Mouse (Mus musculus) heart, embryonic 11.5 days (tissue): Measurements from ENCODE around the gene 1520401A03Rik. TPM values are rescaled to one million over a fixed set of nuclear protein-coding genes. Genes with fewer than 3 reads are reported as not detected.

Source experiments
- ATAC-seq: fragments of 200-750 bp; cut with Nextera tagmentation; replicated peaks from 2 replicates; pipeline ENCODE4 v1.8.0; 2017; ENCODE audit warnings: moderate library complexity; ENCODE audit not compliant: insufficient number of reproducible peaks, low FRiP score, low TSS enrichment
- H3K27ac ChIP-seq: fragments of 300-500 bp; sonication (generic); 2 replicates; pipeline ENCODE4 v1.5.1; 2014; ENCODE audit warnings: mild to moderate bottlenecking, low read depth, low read length
- H3K27me3 ChIP-seq: fragments of 300-500 bp; sonication (generic); 2 replicates; pipeline ENCODE4 v1.6.1; 2014; ENCODE audit warnings: mild to moderate bottlenecking, low read length, mixed read lengths; ENCODE audit not compliant: control insufficient read depth, insufficient read depth
- H3K36me3 ChIP-seq: fragments of 300-500 bp; sonication (generic); 2 replicates; pipeline ENCODE4 v1.6.1; 2014; ENCODE audit warnings: mild to moderate bottlenecking, low read length, moderate library complexity, mixed read lengths; ENCODE audit not compliant: control insufficient read depth, insufficient read depth
- H3K4me1 ChIP-seq: fragments of 300-500 bp; sonication (generic); 2 replicates; pipeline ENCODE4 v1.6.1; 2014; ENCODE audit warnings: low read length; ENCODE audit not compliant: control insufficient read depth, insufficient read depth
- H3K4me2 ChIP-seq: fragments of 300-500 bp; sonication (generic); 2 replicates; pipeline ENCODE4 v1.6.1; 2014; ENCODE audit warnings: mild to moderate bottlenecking, moderate library complexity
- H3K4me3 ChIP-seq: fragments of 300-500 bp; sonication (generic); 2 replicates; pipeline ENCODE4 v1.5.1; 2014; ENCODE audit warnings: low read depth, low read length
- H3K9ac ChIP-seq: fragments of 300-500 bp; sonication (generic); 2 replicates; pipeline ENCODE4 v1.6.1; 2014; ENCODE audit warnings: mild to moderate bottlenecking, low read depth, low read length, moderate library complexity
- H3K9me3 ChIP-seq: fragments of 300-500 bp; sonication (generic); replicated peaks from 2 replicates; pipeline ENCODE4 v1.6.1; 2016; ENCODE audit warnings: low read length; ENCODE audit not compliant: control insufficient read depth
- WGBS: fragments of 180-500 bp; shearing (Covaris S2); extraction: QIAGEN DNeasy Blood & Tissue Kit; methylation state at CpG from one replicate; pipeline ENCODE4 v1.1.7; 2014; ENCODE audit not compliant: insufficient replicate concordance; 5-methylcytosine and 5-hydroxymethylcytosine counted together
- polyA plus RNA-seq: library from polyadenylated mRNA; unstranded; fragments of >200 nt; fragmentation: Nextera tagmentation; extraction: Ambion mirVana; gene quantifications from 2 replicates; pipeline ENCODE4 v1.2.1, GENCODE M21; 2014

Gene 1520401A03Rik
- polyA plus RNA-seq, 1 experiment from 2014 or later, result 0.16 TPM

DNA sequence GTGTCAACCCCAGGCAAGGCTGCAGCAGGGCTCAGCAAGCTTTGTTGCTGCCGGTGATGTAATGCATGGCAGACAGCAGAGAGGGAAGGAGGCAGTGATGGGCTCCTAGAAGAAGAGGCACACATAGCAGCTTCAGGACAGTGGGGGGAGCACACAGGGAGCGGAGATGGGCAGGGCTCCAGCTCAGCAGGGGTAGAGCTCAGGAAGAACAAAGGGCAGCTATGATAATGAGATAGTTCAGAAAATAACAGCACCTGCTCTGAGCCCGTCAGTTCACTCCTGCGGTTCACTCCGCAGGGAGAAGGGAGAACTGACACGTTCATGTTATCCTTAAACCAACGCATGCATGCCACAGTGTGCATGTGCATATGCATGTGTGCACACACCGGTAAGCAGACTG is 36.2 kb upstream of the 1520401A03Rik start:
- no peaks in the 10 kb centered on the region for H3K27me3 ChIP-seq
- no peak overlapping the region for H3K4me3 ChIP-seq
- no peaks in the 10 kb centered on the region for H3K9me3 ChIP-seq
- ATAC-seq, result no peak
- H3K9ac ChIP-seq, result no peak overlapping the region
- H3K4me2 ChIP-seq, result no peak overlapping the region
- H3K4me1 ChIP-seq, result no peaks in the 10 kb centered on the region
- H3K27ac ChIP-seq, result no peak overlapping the region
- H3K36me3 ChIP-seq, result peaks cover 47% of the 10 kb centered on the region
- WGBS, result 82% methylated on average over 8 of the region's 8 CpGs

GRCm38 (mm10) chr17:23757581-23757980 is 35.0 kb upstream of the 1520401A03Rik start:
- Histone ChIP-seq H3K36me3 (peaks cover 57% of the 10 kb centered on the region), H3K27me3 (no peaks in the 10 kb centered on the region), H3K9ac (no peak overlapping the region), H3K4me2 (no peak overlapping the region), H3K27ac (no peak overlapping the region), H3K4me1 (no peaks in the 10 kb centered on the region), H3K4me3 (no peak overlapping the region), H3K9me3 (no peaks in the 10 kb centered on the region)
- ATAC-seq, result no peak
- WGBS, result 91% methylated on average over 9 of the region's 9 CpGs

GRCm38 (mm10) chr17:23755689-23756088 is 33.1 kb upstream of the 1520401A03Rik start:
- ATAC-seq, result no peak
- H3K27ac ChIP-seq, result no peak overlapping the region
- 89% methylated on average over 13 of the region's 13 CpGs for WGBS
- no peaks in the 10 kb centered on the region for H3K4me1 ChIP-seq
- no peaks in the 10 kb centered on the region for H3K27me3 ChIP-seq
- peaks cover 59% of the 10 kb centered on the region for H3K36me3 ChIP-seq
- no peak overlapping the region for H3K9ac ChIP-seq
- no peaks in the 10 kb centered on the region for H3K9me3 ChIP-seq
- H3K4me3 ChIP-seq, result no peak overlapping the region
- H3K4me2 ChIP-seq, result no peak overlapping the region

GRCm38 (mm10) chr17:23749400-23750191 is 27.0 kb upstream of the 1520401A03Rik start:
- ATAC-seq, result no peak
- peaks cover 36% of the 10 kb centered on the region for H3K27me3 ChIP-seq
- H3K4me1 ChIP-seq, result peaks cover 14% of the 10 kb centered on the region
- no peak overlapping the region for H3K27ac ChIP-seq
- H3K9me3 ChIP-seq, result no peaks in the 10 kb centered on the region
- H3K4me2 ChIP-seq, result peak overlapping the region; percentile 51
- 75% methylated on average over 11 of the region's 11 CpGs for WGBS
- H3K9ac ChIP-seq, result no peak overlapping the region
- H3K36me3 ChIP-seq, result peaks cover 12% of the 10 kb centered on the region
- H3K4me3 ChIP-seq, result 0 out of 2 replicates have a peak overlapping the region, but pooled peaks have one; percentile 4

GRCm38 (mm10) chr17:23748631-23749391 is 26.2 kb upstream of the 1520401A03Rik start:
- peaks cover 43% of the 10 kb centered on the region for H3K27me3 ChIP-seq
- 0 out of 2 replicates have a peak overlapping the region, but pooled peaks have one; percentile 4 for H3K4me3 ChIP-seq
- no peak overlapping the region for H3K27ac ChIP-seq
- no peaks in the 10 kb centered on the region for H3K9me3 ChIP-seq
- H3K9ac ChIP-seq, result no peak overlapping the region
- no peak for ATAC-seq
- peaks cover 12% of the 10 kb centered on the region for H3K36me3 ChIP-seq
- peak overlapping the region; percentile 51 for H3K4me2 ChIP-seq
- H3K4me1 ChIP-seq, result peaks cover 15% of the 10 kb centered on the region
- 33% methylated on average over 10 of the region's 10 CpGs for WGBS

GRCm38 (mm10) chr17:23748026-23748425 is 25.4 kb upstream of the 1520401A03Rik start:
- H3K36me3 ChIP-seq, result peaks cover 6% of the 10 kb centered on the region
- no peak overlapping the region for H3K9ac ChIP-seq
- no peak overlapping the region for H3K27ac ChIP-seq
- no peaks in the 10 kb centered on the region for H3K9me3 ChIP-seq
- 24% methylated on average over 6 of the region's 6 CpGs for WGBS
- ATAC-seq, result no peak
- no peak overlapping the region for H3K4me3 ChIP-seq
- peaks cover 15% of the 10 kb centered on the region for H3K4me1 ChIP-seq
- H3K4me2 ChIP-seq, result no peak overlapping the region
- peaks cover 51% of the 10 kb centered on the region for H3K27me3 ChIP-seq

DNA sequence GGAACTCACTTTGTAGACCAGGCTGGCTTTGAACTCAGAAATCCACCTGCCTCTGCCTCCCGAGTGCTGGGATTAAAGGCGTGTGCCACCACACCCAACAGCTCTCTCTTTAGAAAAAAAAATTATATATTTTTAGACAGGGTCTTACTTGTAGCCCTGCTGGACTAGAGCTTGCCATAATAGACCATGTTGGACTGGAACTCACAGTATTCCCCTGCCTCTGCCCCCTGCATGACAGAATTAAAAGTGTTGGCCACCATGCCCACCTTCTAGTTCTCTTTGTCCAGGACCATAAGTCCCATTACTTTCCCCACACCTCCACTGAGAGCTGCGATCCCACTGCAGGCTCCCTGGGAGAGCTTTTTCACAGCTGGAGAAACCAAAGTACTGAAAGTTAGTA is 24.9 kb upstream of the 1520401A03Rik start:
- no peak for ATAC-seq
- H3K4me3 ChIP-seq, result no peak overlapping the region
- H3K36me3 ChIP-seq, result peaks cover 3% of the 10 kb centered on the region; the same call in 1 of the 2 replicates
- peaks cover 57% of the 10 kb centered on the region for H3K27me3 ChIP-seq
- no peaks in the 10 kb centered on the region for H3K9me3 ChIP-seq
- no peak overlapping the region for H3K4me2 ChIP-seq
- H3K4me1 ChIP-seq, result peaks cover 15% of the 10 kb centered on the region
- no peak overlapping the region for H3K27ac ChIP-seq
- 72% methylated on average over 3 of the region's 3 CpGs for WGBS
- no peak overlapping the region for H3K9ac ChIP-seq

GRCm38 (mm10) chr17:23746767-23747166 is 24.2 kb upstream of the 1520401A03Rik start:
- Histone ChIP-seq H3K36me3 (no peaks in the 10 kb centered on the region; the same call in 1 of the 2 replicates), H3K4me3 (no peak overlapping the region), H3K27me3 (peaks cover 64% of the 10 kb centered on the region), H3K9ac (no peak overlapping the region), H3K9me3 (no peaks in the 10 kb centered on the region), H3K4me1 (peaks cover 17% of the 10 kb centered on the region), H3K27ac (no peak overlapping the region), H3K4me2 (no peak overlapping the region)
- WGBS, result 68% methylated on average over 3 of the region's 3 CpGs
- no peak for ATAC-seq
